Mouse (Mus musculus) CD8-positive naive resting alpha-beta T cell, adult 2 months (primary cell): ENCODE measurements around the gene Kirrel3.

ENCODE experiments used
- DNase-seq, 2 experiments: peaks; one replicate each; pipeline ENCODE4 v3.0.0; 2022; ENCODE audit warnings: low read depth in 2 of 2, low spot score in 2 of 2

Gene Kirrel3

DNA sequence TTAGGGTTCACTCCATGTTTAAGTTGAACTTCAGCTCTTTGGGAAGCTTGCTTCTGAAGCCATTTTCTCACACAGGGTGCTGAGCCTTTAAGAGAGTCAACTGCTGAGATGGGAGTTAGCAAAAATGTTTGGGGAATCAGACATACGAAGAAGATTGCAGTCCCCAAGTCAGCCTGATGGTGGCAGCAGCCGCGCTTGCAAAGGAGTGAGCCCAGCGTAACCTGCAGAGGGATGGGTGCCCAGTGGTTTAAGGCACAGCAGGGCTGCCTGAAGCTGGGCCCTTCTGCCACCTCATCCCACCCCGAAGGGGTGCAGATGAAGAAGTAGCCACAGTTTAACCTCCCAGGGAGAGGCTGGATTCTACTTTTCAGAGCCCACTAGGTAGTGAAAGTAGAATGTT lies 13.0 kb downstream of the Kirrel3 start:
- no peak for DNase-seq

DNA sequence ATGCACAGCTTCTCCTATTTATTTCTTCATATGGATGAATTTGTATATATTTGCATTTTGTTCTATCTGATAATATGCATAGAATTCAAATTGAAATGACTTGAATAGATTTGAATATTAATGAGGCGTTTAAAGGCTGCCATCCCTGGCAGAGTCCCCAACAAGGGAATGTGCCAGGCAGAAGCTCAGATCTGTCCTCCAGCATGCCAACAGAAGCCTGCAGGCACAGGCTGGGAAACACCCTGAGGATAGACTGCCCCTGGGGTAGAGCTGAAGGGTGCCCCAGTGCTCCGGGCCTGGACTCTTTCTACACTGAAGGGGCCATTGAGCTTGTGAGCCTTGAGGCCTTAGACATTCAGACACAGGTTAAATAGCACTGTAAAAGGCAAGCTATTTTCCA lies 21.5 kb downstream of the Kirrel3 start:
- DNase-seq, result no peak

DNA sequence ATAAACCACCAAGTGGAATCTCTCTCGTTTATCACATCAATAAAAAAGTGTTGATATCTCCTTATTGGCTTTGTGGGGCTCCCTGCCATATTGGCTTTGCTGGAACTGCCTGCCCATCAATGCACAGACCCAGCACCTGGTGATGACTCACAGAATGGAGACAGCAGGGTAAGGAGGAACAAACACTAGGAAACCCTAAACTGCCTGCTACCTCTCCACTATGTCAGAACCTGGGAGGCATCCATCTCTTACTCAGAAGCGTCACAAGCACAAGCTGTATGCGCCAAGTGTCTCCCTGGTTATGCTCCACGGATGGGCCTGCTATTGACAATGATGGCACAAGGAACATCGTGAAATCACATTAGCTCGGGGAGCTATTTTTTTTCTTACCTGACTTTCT lies 33.2 kb downstream of the Kirrel3 start:
- no peak for DNase-seq

DNA sequence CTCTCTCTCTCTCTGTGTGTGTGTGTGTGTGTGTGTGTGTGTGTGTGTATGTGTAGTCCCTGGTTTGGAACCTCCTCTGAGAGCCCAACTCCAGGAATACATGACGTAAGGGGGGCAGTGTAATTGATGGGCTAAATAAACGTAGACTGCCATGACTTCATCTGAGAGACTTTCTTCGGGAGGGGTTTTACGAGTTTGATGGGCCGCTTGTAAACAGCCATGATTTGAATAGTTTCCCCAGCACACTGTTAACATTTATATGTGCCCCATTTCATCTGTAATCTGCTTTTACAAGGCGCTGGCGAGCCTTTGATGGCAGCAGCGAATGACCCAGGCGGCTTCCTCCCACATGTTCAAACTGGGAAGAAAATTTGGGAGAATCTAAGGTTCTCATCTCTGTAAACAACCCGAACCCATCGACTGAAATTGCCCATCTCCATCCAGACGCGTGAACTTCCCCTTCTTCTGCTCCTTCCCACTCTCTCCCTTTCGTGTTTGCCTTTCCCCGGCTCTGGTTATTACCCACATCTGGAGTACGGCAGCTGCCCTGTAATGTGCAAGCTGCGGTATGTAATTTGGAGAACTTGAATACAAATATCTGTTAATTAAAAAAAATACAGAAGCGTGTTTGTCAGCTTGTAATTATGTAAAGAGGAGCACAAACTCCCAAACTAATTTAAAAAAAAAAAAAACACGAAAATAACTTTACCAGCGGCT lies 34.7 kb downstream of the Kirrel3 start:
- DNase-seq, result no peak

DNA sequence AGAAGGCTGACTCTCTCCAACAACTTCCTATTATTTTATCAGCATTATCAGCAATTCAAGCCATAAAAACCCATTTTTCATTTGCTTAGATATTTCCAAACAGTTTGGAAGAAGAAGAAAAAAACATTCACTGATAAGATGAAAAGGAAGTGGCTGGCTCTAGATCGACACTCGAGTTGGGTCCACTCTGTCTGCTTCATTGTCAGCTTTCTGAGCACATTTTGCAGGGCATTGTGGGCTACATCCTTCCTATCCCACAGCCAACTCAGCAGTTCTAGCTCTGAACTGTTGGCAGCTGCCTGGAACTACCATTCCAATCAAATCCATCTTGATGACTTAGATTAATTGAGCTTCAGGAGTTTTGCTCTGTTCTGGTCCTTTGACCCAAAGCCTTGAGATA lies 40.0 kb downstream of the Kirrel3 start:
- DNase-seq, result no peak

DNA sequence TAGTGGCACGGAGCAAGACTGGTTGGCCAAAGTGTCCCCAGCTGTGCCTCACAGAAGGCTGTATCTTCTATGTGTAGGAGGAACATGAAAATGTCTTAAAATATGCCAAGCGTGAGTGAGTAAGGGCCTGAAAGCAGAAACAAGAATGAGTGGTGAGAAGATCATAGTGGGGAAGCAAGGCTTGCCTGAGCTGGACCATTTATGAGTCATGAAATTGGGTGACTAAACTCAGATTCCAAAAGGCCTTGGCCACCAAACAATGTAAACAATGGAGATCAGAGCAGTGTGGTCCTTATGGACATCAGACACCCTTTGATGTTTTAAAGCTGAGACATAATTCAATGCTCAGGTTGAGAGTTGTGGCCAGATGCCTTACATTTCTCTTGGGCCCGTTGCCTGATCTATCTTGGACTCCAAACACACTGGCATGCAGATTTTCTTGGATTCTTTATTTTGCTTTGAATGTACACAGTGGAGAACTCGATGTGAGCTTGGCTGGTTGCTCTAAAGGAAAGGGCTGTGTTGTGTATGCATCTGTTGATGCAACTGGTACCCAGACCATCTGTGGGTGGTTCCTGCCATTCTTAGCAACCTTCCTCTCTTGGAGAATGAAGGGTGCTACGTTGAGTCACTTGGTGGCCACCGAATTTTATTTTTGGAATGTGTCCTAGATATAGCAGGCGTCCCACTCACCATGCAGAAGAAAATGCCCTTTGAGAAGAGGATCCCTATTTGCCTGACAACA lies 53.1 kb downstream of the Kirrel3 start:
- DNase-seq, result no peak

DNA sequence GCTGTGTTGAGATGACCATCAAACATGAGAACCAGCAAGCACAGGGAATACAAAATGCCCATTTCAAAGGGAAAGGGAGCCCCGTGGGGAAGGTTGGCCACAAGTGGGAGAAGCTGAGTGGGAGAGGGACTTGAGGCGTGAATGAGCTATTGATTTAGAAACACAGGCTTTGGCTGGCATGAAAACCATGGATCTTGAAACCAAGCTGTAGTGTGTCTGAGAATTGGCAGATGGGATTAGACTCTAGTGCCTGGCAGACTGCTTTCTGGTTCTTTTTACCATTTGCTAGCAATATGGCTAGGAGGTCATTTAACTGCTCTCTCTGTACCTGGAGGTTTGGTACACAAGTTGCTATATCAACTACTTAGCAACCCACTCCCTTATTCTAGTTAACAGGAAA lies 56.2 kb downstream of the Kirrel3 start:
- DNase-seq, result no peak

DNA sequence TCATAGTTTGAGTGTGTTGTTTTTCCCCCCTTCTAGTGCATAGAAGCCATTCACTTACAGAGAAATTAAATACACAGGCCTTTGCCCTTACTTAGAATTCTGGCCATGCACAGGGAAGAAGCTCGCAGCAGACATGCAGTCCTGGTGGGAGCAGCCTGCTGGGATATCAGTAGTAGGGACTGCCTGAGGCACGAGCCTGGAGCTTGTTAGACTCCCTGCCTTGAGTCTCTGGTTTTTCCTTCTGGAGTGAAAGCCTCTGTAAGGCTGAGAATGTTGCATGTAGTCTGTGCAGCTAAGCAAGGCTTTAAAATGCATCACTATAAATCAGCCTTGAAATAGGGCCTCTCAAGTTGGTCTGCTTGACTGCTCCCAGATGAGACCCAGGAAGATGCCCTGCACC lies 70.0 kb downstream of the Kirrel3 start:
- no peak for DNase-seq

DNA sequence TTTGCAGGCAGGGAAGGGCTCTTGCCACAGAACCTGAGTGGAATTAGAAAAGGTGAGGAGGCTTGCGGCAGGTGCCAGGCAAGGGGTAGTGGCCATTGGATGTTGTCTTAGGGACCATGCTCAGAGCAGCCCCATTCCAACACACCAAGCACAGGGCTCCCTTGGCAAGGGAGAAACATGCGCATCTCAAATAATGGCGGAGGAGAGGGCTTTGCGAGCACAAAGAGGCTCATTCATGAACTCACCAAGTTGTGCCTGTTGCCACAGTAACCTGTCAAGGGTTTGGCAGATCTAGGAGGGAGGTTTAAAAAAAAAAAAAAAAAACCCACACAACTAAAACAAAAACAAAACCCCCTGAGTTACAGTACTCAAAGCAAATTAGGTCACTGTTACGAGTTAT lies 72.2 kb downstream of the Kirrel3 start:
- no peak for DNase-seq

DNA sequence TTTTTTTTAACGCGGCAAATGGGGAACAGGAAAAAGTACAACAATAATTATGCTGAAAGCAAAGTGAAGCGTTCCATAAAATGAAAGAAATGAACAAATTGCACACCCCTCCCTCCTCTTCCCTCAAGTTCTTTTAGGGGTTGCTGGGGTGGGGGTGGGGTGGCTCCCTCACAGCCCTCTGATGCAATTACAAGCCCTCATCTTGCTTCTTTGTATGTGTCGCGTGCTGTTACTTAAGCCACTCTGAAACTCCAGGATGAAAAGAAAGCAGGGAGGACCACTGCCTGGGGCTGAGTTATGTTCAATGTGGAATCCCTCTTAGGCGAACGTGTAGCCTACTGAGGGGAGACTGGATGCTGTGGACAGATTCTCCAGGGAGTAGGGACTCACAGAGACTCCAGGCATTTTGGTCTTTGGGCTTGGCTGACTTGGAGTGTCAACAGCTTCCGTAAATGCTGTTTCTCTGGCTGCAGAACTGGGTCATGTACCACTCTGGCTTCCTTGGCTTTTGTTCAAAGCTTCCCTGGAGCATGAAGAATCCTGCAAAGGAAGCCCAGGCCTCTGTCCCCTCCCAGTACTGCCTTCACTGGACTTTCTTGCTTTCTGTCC lies 72.7 kb downstream of the Kirrel3 start:
- DNase-seq, result no peak

DNA sequence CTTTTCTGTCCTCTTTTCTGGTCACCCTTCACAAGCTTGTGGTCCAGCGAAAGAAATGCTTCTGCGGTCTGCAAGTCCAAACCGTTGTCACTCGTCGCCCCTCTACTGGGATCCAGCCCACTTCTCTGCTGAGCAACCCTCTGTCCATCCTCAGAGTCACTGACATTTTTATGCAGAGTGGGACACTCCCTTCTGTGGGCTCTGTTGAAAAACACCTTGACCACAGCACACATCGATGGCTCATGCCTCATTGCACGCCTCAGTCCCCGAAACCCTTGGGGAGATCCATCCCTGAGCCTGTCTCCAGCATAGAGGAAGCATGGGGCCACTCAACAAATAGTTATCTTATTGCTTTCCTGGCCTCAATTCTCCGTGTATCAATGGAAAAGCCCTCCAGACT lies 73.4 kb downstream of the Kirrel3 start:
- DNase-seq, result no peak

DNA sequence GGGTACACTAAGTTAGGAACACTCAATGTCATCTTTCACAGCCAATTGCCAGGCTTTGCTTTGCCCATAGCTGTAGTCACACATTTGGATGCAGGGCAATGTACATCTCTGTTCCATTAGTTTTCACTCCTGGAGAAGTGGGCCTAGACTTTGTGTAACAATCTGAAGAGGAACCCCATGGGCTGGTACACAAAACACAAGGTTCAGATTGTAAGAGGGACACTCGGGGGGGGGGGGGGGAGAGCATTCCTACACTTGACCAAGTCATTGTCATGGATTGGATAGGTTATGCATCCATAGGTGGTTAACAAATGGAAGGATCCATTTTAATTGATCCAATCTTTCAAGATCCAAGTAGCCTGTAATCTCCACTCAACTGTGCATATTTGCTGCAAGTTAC lies 75.6 kb downstream of the Kirrel3 start:
- no peak for DNase-seq

DNA sequence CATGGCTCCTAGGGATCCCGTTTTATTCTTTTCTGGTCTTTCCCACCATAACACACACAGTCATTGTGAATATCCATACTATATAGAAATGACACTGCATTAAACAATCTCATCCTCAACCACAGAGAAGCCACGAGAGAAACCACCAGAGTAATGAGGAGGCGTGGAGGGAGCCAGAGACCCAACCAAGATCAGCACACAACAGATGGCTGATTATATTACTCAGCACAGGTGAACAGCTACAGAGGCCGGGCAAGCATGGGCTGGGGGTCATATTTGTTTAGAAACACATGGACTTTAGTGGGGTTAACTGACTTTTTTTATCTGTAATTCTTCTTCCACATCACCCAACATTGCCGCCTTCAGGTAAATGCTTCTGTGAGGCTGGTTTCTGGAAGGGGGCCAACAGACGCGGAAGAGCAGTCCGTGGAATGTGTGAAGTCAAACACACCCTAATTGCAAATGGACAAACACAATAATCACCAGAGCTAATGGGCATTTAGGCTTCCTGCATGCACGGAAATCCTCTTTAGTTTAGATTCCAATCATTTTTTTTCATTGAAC lies 76.8 kb downstream of the Kirrel3 start:
- no peak for DNase-seq

DNA sequence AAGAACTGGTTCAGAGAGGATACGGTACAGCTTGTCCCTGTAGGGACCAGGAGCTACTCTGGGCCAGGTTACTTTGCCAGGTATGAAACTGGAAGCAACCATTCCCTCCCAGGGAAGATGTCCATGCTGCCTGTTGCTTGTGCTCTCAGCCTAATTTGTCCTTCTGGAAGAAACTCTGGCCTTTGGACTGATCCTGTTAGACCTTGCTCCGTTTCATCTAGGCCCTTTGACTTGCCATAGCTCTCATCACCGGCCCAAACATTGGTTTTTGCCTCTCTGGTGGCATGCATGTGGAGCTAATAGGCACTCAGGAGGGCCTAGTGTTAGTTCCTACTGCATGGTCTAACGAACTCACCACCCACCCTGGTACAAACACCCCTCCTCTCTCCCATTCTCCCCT lies 88.2 kb downstream of the Kirrel3 start:
- no peak for DNase-seq

DNA sequence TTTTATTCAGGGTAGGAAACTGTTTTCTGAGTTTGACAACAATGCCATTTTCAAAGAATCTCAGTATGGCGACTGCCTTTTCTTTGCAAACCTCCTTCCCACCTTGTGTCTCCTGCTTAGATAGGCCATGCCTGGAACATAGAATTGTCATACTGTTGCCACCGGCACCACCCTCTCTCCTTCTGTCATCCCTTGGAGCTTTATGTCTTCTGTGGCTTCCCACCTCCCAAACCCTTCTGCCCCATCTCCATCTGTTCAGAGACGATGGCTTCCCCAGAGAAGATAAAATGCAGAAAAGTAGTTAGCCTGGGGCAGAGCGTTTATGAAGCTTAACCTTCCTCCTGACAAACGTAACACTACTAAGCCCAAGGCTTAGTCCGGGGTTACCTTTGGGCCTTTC lies 88.9 kb downstream of the Kirrel3 start:
- DNase-seq, result no peak

DNA sequence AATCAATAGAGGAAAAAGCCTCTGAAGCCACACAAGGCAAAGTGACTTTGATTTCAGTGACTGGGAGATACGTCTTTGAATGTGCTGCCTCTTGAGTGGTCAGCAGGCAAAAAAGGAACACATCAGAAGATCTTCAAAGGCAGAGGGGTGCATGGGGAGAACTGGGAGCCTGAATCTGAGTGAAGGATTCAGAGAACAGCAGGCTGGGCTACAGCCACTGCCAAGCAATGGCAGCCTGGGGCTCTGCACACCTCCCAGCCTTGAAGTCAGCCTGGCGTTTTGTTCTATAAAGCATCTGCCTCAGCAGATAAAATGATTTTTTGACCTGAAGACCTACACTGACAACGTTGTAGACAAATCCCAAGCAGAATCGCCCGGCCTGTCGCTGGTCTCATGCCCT lies 93.5 kb downstream of the Kirrel3 start:
- DNase-seq, result no peak

DNA sequence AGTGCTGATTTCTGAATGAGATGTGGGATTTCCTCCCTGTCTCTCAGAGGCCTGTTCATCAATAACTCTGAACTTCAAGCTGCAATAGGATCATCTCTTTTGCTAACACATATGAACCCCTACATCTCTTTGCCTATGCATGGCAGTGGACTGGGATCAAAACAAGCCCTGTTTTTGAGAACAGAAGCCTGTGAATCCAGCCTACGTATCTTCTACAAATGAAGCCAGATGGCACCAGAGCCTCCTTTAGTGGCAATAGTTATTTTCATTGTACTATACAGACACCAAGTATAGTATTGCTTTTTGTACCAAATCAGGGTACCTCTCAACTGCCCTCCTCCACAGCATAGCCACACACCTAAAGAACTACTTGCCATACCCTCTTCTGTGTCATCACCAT lies 94.4 kb downstream of the Kirrel3 start:
- DNase-seq, result no peak

DNA sequence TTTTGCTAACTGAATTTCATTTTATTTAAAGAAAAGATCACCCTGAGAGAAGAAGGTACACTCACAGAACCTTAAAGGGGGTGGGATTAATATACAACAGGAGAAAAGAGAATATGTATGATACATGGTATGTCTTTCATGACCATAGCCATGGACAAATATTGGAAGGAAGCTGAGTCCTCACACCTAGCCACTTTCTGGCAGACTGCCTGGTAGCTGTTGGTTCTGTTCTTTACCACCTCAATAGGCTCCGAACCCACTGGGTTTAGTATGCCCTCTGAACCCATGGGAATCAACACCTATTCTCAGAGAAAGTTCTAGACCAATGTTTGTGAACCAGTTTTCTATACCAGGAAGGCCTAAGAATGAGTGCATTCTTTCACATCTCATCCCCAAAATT lies 96.8 kb downstream of the Kirrel3 start:
- no peak for DNase-seq

DNA sequence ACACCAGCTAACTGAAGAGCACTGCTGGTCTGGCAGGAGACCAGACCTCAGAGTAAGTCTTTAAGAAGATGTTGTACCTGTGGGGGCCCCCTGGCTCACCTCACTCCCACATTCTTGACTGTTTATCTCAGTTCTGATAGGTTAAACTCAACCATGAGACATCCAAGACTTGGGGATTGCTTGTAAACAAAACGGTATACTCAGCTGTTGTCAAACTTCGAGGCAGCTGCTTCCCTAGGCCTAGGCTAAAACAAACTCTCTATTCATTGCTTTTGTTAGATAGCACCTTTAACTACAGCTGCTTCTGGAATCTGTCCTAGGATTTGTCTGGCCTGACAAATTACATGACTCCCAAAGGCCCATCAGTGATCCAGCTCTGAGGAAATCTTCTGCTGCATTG lies 99.8 kb downstream of the Kirrel3 start:
- no peak for DNase-seq

DNA sequence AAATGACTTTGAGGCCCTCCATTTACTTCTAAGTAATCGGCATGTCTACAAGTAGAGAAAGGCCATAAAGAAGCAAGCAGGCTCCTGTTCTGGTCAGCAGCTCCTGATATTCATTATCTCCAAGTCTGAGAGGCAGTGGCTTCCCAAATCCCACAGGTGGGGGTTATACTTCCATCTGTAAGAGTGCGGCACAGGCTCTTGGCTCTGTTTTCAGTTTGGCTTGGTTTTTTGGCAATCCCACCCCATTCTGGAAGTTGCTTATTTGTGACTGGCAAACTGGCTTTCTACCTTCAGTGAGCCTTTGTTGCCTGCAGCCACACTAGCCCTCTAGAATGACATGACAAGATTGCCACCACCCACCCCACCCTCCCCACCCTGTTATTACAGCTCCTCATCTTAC lies 100.4 kb downstream of the Kirrel3 start:
- DNase-seq, result no peak

DNA sequence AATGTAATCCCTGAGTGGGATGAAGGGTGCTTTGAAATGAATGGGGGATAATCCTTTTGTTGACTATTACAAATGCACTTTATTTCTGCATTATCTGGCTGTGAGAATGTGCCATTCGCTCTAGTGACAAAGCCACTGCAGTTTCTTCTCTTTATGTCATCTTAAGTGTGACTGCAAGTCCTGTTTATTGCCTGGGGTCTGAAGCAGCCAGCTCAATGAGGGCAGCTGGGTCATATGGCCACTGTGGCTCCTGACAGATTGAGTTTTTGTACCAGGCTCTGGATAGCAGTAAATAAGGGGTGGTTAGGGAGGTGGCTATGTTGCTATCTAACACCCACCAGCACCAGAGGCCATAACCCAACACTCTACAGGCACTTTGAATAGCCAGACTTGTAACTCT lies 104.1 kb downstream of the Kirrel3 start:
- no peak for DNase-seq

DNA sequence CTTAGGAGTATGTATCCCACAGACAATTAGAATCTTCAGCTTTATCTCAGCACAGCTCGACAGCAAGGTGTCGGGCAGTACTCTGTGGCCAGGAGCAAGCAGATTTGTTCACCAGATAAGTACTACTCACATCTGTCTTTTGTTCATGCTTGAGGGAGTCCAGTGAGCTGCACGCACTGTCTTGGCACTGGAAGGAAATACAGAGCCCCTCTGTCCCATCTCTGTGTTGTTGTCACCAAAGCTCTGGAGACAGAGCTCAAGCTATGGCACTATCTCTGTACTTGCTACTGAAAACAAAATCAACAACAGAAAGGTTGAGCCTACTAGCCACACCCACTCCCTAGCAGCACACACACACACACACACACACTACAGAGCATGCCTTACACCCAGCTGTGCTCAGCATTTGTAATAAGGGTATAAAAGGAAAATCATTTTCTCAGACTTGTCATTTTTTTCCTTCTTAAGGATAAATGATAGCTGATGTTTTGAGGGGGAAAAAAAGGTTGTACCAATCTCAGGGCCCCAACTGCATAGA lies 106.4 kb downstream of the Kirrel3 start:
- DNase-seq, result no peak
